Mouse (Mus musculus): Measurements from ENCODE around the gene Scyl1.
"Not testable (repeated sequence)": the region's sequence is repeated elsewhere in the genome, so short reads cannot be mapped to it uniquely, and the experiment has no call there.

Scyl1 gene

GRCm38 (mm10) chr19:5803041-5803880 lies 32.0 kb upstream of the Scyl1 start:
- DNase-seq (ENCODE audit: low spot score) = peak; percentile 99

GRCm38 (mm10) chr19:5802787-5803040 lies 31.5 kb upstream of the Scyl1 start:
- no peak for DNase-seq (ENCODE audit: low spot score)

- peak; percentile 96 for DNase-seq (ENCODE audit: low spot score)
These were observed 31.0 kb upstream of the Scyl1 start for GRCm38 (mm10) chr19:5802011-5802786.

- no peak for DNase-seq (ENCODE audit: low spot score)
These were observed 30.3 kb upstream of the Scyl1 start for GRCm38 (mm10) chr19:5801432-5801964.

GRCm38 (mm10) chr19:5800632-5801431 lies 29.6 kb upstream of the Scyl1 start:
- no peak for DNase-seq (ENCODE audit: low spot score)

- DNase-seq (ENCODE audit: low spot score) = no peak
These were observed 29.1 kb upstream of the Scyl1 start for GRCm38 (mm10) chr19:5800350-5800631.

GRCm38 (mm10) chr19:5799566-5800349 lies 28.5 kb upstream of the Scyl1 start:
- DNase-seq (ENCODE audit: low spot score) = no peak

GRCm38 (mm10) chr19:5798700-5799479 lies 27.7 kb upstream of the Scyl1 start:
- no peak for DNase-seq (ENCODE audit: low spot score)

- no peak for DNase-seq (ENCODE audit: low spot score)
These were observed 26.3 kb upstream of the Scyl1 start for GRCm38 (mm10) chr19:5797381-5798111.

GRCm38 (mm10) chr19:5796573-5797111 lies 25.4 kb upstream of the Scyl1 start:
- DNase-seq (ENCODE audit: low spot score) = no peak

- DNase-seq (ENCODE audit: low spot score) = no peak
These were observed 24.7 kb upstream of the Scyl1 start for GRCm38 (mm10) chr19:5795668-5796572.

GRCm38 (mm10) chr19:5794771-5795576 lies 23.8 kb upstream of the Scyl1 start:
- no peak for DNase-seq (ENCODE audit: low spot score)

GRCm38 (mm10) chr19:5793917-5794770 lies 22.9 kb upstream of the Scyl1 start:
- not testable (repeated sequence) for DNase-seq (ENCODE audit: low spot score)

GRCm38 (mm10) chr19:5793116-5793515 lies 21.9 kb upstream of the Scyl1 start:
- no peak for DNase-seq (ENCODE audit: low spot score)

- no peak for DNase-seq (ENCODE audit: low spot score)
These were observed 20.1 kb upstream of the Scyl1 start for GRCm38 (mm10) chr19:5791329-5791728.

GRCm38 (mm10) chr19:5789066-5789465 lies 17.8 kb upstream of the Scyl1 start:
- DNase-seq (ENCODE audit: low spot score) = no peak

GRCm38 (mm10) chr19:5788620-5789019 lies 17.4 kb upstream of the Scyl1 start:
- DNase-seq (ENCODE audit: low spot score) = no peak

Data from urinary bladder, postnatal 25 days (tissue).